11 mouse cellular contexts compared by ENCODE assay signal in genomic region chr5:51584987-51585386, GRCm38 (mm10). TPM values are rescaled to one million over a fixed set of nuclear protein-coding genes. Genes with fewer than 3 reads are reported as not detected.
A peak's percentile ranks its signal among the peaks of the same experiment; 100 is the strongest.
DNase-seq lines count a peak whose midpoint lies in the region.
"Had no signal": no experiment of that assay in that cellular context is flagged by ENCODE, and none has a peak within 500 bp of the region (broad histone marks: within the 10 kb centered on the region; RNA-seq: fewer than 3 reads in every experiment).

No protein-coding gene starts in this region.

- DNase-seq in kidney, adult 8-10 months, result peak; percentile 46 to 48
- no peak for DNase-seq in kidney, adult 11 months
- DNase-seq in adipocyte (ENCODE audit: low spot score) (peak; percentile 85), MN1 (ENCODE audit: low spot score) (no peak)
- DNase-seq in embryo, embryonic 11 days, result peak; percentile 7
- peak; percentile 34 to 62 for DNase-seq in kidney, postnatal 25 days
- no peak for DNase-seq in urinary bladder, postnatal 10 days (ENCODE audit: low spot score)
- no peak for DNase-seq in layer of hippocampus, postnatal 10 days (ENCODE audit: low spot score in 2 of 2)
- DNase-seq: cerebellum, adult 11-12 months; cerebellum, postnatal 36 days; lung, postnatal 10 days had no signal

RNA-seq across cellular contexts. Expression of gene Ppargc1a, which starts 17.5 kb away (rescaled TPM):
- total RNA-seq in layer of hippocampus, postnatal 10 days (2021), result 10 to 100 TPM; 41.0 to 49.1 TPM

Comparison
In these comparisons a context has a peak if more than half of its experiments do, and no peak if none do; other contexts are left out.
1. DNase-seq: peak in kidney, adult 8-10 months (2 of 2), adipocyte (single experiment), embryo, embryonic 11 days (single experiment) and kidney, postnatal 25 days (2 of 2); none in kidney, adult 11 months (single experiment), urinary bladder, postnatal 10 days (single experiment), layer of hippocampus, postnatal 10 days (0 of 2) and MN1 (single experiment).